Mouse (Mus musculus) gastrocnemius, postnatal 10 days (tissue): Measurements from ENCODE around the gene Gm15737. TPM values are rescaled to one million over a fixed set of nuclear protein-coding genes. Genes with fewer than 3 reads are reported as not detected.

ENCODE experiments used
- DNase-seq: peaks from one replicate; pipeline ENCODE4 v3.0.0; 2021; ENCODE audit warnings: mixed read lengths
- total RNA-seq, 2 experiments: library from RNA; stranded (reverse); gene quantifications; 2 replicates each; pipeline ENCODE4 v1.2.3; 2021

Gm15737 gene
- total RNA-seq, 2 experiments from 2014 or later = 0.68 to 0.92 TPM

DNA sequence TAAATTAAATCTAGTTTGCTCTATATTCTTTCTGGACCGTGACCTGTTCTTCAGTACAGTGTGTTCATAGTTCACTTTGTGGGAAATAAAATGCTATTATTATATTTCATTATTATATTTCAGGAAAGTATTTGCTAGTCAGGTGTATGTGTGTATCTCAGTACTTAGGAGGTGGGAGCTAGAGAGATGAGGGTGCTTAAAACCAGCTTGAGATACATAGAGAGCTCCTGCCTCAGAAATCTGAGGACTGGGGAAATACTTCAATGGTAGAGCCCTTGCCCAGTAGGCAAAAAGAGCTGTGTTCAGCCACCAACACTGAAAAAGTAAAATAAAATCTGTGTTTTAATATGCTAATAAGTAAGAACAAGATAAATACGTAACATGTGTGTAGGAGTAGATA lies 6.2 kb downstream of the Gm15737 start:
- DNase-seq = no peak

DNA sequence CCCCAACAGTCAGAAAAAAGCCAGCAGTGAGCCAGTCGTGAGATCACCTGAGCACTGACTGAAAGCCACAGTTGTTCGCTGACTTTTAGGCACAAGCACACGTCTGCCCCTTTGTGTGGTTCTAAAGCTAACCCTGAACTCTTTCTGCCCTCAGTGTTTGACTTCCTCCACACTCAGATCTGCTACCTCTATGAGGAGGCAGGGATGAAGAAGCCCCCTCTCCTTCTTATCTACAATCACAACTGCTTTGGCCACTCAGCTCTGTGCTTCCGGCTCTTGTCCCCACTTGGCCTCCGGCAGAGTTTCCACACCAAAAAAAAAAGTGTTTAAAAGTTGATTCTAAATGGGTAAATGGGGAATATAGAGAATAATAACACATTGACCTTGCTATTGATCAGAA lies 7.0 kb downstream of the Gm15737 start:
- DNase-seq = no peak

DNA sequence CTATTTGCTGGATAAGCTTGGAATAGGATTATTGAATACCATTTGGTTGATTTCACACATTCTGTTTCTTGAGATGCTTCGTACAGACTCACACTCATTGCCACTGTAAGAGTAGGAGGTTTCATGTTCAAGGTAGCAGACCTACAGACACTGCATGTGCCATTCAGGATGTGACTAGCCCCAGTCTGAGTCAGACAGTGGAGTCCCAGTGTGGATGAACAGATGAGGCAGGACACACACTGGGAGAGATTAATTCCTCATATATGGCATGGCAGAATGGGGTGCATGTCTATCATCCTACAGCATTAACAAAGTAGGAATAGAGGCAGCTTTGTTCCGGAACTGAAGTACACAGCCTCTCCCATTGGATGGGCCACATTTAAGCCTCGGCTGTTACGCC lies 8.1 kb downstream of the Gm15737 start:
- no peak for DNase-seq

DNA sequence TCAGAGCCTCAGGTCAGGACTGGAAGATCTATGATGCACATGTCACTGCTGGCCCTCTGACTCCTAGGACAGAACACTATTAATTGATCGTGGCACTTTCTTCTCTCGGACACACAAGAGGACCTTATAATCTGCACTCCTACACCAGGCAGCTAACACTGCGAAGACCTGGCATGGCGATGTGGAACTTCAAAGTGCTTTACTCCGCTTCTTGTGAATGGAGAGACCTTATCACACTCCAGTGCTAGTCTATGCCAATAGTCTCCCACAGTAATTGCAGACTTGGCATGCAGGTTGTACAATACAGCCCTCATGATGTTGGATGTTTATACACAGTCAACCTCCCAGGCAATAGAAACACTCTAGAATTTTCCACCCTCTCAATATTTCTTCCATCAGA lies 9.6 kb downstream of the Gm15737 start:
- no peak for DNase-seq

DNA sequence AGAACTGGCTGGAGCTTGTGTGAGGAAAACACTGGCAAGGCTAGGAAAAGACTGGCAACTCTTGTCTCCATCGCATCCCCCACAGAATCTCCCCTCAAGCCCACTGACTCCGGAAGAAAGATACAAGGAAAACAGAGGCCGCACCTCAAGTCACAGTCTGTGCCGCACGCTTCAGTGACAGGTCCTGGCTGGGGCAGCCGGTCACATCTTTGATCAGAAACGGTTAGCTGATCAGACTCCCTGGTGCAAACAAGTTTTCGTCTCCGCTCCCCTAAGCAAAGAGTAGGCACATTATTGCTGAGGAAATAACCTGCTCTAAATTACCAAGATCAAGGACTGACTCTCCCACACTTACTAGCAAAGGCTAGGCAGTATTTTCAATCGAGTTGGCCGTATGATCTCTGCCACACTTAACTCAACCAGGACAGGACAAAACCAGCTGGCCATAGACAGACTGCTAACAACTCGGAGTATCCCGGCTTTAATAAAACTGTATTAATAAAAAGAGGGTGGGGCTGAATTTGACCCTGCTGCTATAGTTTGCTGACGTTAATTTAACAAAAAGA lies 10.6 kb downstream of the Gm15737 start:
- no peak for DNase-seq

DNA sequence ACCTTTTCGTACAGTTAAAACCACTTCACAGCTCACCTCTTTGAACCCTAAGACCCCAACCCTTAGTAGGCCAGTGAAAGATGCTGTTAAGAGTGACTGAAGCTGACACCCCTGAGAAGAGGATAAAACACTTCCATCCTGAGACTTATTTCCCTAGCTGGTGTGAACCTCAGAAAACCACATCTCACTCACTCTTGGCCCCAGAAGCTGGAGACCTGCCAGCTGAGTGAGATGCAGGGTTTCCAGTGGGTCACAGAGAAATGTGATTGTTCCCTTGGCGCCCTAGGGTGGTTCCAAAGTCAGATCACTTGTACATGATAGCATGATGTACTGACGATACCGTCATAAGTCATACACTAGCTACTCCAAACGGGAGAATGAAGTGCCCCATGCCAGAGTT lies 13.3 kb downstream of the Gm15737 start:
- DNase-seq = no peak

DNA sequence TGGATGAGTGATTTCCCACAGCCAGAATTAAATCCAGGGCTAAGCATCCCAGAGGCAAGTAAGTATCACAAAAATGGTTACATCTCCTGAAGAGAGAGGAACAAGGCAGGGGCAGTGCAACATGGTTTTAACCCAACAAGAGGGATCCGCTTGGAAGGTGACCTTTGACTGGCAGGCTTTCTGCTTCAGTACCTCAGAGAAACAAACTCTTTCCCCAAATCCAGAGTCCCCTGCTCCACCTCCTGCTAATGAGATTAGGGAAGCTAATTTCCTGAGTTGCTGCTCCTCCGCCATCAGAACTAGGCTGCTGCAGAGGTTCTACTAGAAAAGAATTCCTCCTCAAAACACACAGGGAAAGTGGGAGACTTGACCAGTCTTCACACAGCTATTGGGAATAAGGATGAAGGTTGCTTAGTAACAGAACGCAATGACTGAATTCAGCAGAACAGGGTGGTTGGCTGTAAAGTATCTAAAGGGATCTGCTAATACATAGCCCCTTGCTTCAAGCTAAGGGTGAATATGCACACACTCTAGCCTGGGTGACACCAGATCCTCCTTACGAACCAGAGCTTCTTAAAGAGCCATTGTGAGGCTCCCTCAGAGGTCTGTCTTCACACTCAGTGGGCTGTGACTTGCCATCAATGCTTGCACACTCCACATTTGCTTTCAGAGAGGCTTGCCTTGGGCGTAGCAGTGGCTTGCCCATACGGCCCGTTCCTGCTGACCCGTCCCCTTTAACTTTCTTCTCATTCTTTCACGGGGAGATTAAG lies 14.2 kb downstream of the Gm15737 start:
- DNase-seq = no peak

DNA sequence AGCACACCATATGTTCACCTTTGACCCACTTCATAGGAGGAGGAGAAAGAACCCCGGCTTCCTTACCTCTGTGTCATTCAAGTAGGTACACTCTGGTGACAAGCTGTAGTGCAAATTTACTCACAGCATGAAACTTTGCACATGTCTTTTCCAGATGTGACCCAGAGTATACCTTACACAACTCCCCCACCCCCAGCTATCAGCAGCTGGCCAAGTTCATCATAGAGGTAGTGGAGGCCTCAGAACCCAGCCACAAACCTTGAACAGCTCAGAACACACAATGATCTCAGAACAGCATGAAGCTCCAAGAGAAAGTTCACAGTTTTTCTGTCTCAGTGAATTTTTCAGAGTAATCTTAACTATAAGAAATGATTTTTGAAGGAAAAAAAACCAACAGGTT lies 22.4 kb downstream of the Gm15737 start:
- DNase-seq = no peak

DNA sequence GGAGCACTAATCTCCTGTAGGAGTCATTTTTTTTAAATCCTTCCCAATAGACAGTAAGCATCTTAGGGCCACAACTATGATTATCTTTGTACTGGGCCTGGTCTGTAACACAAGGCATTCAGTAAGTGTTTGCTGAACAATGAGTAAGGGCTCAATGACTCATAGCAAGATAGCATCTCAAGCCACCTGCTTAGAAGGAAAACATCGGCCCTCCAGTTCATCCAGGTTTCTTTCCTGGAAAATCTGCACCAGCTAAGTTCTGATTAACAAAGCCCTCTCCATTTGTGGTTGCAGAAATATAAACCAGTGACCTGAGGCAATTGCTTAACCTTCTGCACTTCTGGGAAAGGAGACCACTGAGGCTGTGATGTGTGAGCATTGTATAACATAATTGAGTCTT lies 34.9 kb downstream of the Gm15737 start:
- no peak for DNase-seq

DNA sequence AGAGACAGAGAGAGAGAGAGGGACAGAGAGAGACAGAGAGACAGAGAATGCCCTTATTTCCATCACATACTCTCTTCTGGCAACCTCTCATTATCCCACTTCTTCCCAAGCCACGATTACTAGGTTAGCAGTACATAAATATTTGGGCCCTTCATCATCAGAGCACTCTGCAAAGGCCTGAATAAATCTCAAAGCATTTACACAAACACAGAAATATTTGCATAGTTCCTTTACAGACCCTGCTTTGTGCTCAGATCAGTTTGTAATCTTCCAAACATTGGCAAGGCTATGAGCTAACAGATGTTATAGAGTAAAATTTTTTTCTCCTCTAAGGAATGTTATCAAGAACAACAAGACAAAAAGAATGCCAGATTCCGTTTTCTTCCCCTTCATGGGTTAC lies 35.3 kb downstream of the Gm15737 start:
- DNase-seq = no peak

DNA sequence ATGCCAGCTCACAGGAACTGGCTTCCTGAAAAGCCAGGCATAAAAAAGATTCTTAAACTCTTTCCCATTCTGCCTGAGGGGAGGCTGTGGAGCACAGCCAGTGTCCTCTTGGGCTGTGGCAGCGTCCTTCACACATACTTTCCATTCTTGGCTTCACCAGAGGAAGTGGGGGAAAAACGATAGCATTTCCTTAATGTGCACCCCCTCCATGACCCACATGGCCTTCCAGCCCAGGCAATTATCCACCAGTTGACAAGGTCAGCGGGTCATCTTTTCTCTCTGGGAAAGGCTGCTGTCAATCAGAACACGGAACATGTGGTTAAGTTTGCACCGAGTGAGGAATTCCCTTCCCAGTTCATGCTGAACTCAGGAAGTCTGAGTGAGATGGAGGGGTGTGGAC lies 36.8 kb downstream of the Gm15737 start:
- DNase-seq = peak; percentile 14

DNA sequence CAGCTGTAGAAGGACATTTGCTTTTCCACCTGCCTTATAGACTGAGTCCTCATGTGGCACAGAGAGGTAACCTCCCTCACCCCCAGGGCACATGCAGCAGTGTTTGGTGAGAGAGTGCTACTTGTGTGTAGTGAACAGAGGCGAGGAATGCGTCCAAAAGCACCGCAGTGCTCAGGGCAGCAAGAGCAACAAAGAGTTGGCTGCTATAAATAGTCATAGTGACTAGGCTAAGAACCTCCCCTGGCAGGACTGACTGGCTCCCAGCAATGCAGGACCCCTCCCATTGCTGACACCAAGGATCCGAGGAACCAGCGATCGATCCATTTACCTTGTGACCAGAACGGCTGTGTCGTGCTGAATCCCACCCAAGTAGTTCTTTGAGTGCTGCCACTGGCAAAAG lies 40.2 kb downstream of the Gm15737 start:
- peak; percentile 5 for DNase-seq

DNA sequence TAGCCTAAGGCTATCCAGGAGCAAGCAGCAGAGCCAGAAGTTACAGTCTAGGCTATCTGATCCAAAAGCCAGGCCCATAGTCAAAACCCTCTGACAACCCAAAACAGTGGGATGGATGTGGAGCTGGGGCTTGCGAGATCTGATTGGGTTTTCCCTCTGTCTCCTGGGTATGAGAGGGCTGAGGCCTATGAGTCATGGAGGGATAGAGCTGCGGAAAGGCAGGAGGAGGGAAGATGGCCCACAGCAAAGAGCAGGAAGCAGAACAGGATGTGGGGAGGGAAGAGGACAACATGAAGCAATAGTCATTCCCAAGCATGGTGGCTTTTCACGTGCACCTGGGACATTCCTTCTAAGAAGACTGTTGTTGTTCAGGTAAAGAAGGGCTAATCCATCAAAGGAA lies 41.5 kb downstream of the Gm15737 start:
- DNase-seq = no peak

DNA sequence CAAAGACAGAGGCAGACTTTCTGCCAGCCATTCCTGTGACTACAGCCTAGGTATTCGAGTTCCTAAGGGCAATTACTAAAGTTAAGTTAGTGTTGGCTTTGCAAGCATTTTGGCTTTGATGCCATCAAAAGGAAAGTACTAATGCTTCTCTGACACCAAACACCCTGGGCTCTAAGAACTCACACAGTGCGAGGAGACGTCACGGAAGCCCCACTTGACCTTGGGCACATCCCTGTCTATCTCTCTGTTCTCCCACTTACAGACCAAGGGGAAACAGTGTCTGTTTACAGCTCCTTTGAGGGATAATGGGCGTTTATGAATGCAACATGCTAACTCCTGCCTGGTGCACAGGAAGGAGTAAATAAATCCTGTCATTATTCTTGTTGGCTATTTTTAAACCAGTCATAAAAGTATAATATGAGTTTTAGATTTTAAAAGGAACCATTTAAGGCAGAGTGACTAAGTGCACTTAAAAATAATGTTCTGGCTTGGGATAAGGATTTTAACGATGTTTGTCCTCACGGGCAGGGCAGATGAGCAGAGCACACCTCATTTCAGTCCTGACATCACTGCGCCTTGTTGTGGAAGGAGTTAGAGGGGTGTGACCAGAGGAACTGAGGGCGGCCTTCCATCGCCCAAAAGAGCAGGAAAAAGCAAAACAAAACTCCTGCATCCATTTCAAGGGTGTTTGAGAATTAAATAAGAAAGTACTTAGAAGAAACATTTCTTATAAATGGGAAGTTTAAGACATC lies 52.0 kb downstream of the Gm15737 start:
- no peak for DNase-seq

DNA sequence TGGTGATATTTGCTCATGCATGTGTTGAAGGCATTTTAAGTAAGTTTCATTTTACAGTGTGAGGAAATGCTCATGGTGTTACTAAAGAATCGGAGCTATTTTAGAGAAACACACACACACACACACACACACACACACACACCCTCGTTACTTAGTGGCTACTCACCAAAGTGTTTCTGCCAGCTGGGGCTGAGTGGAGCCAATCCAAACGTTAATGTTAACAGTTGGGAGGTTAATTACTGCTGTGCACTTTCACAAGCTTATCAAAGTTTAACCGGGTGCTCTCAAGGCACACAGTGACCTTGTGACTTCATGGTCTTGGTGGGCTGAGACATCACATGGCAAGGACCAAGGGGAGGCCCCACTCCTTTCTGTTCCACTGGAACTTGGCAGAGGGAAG lies 52.7 kb downstream of the Gm15737 start:
- no peak for DNase-seq

DNA sequence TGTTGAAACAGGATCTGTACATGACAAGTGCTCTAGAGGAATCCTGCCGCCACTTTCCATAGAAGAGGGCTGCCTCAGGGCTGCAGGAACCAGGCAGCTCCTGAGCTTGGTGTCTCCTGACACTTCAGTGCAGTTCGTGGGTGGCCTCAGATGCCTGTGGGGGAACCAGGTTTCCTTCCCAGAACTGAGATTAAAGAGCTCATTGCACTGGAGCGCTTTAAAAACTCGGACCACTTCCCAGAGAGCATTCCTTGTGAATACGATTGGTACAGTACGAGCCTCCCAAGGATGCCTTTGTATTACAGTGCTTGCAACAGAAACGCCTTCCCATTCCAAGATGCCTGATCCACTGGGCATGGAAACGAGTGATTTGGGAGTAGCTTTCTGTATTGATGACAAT lies 55.4 kb downstream of the Gm15737 start:
- no peak for DNase-seq

DNA sequence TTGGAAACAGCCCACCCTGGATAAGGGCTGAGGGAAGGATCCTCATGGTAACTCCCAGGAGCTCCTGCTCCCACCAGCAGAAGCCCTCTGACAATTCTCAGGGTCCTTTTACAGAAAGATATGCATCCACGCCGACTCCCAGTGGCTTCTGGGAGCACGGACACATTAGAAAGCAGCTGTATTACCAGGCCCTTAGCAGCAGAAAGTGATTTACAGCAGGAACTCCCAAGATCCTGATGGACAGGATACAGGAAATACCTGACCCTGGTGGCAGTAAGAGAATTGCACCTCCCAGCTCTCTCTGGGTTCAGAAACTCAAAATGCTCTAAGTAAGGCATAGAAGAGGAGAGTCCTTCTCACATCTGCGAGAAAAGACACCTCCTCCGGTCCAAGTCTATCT lies 59.1 kb downstream of the Gm15737 start:
- no peak for DNase-seq

Other genes with a start within 250 kb of the Gm15737 start
- 1 to 10 TPM; 7.1 to 7.4 TPM for gene Prickle2, start 163.2 kb upstream of the Gm15737 start, total RNA-seq
- under 1 TPM in 1 of 2 experiments, not detected in 1; 0.12 TPM for gene A730049H05Rik, start 52.9 kb upstream of the Gm15737 start, total RNA-seq
- gene Adamts9, start 74.1 kb downstream of the Gm15737 start, total RNA-seq = 10 to 100 TPM; 17.8 to 27.5 TPM